Mouse (Mus musculus) midbrain, postnatal 0 days (tissue): ENCODE results near the gene Tbc1d1. TPM values are rescaled to one million over a fixed set of nuclear protein-coding genes. Genes with fewer than 3 reads are reported as not detected.

Experiments
- ATAC-seq: fragments of 200-750 bp; cut with Nextera tagmentation; 2 replicates; pipeline ENCODE4 v1.8.0; 2017; ENCODE audit warnings: moderate number of reproducible peaks, mild to moderate bottlenecking, moderate TSS enrichment, moderate library complexity; ENCODE audit not compliant: low FRiP score
- DNase-seq: peaks from one replicate; pipeline ENCODE4 v3.0.0-alpha.2; 2015; ENCODE audit warnings: low spot score
- H3K27ac ChIP-seq: fragments of 300-500 bp; sonication (generic); 2 replicates; pipeline ENCODE4 v1.5.1; 2014; ENCODE audit warnings: low read depth, mild to moderate bottlenecking, low read length, mixed read lengths
- H3K27me3 ChIP-seq: fragments of 300-500 bp; sonication (generic); 2 replicates; pipeline ENCODE4 v1.6.1; 2014; ENCODE audit warnings: low read length, control low read depth, mixed read lengths; ENCODE audit not compliant: insufficient read depth
- H3K36me3 ChIP-seq: fragments of 300-500 bp; sonication (generic); 2 replicates; pipeline ENCODE4 v1.6.1; 2014; ENCODE audit warnings: low read length, control low read depth, mixed read lengths; ENCODE audit not compliant: insufficient read depth
- H3K4me1 ChIP-seq: fragments of 300-500 bp; sonication (generic); 2 replicates; pipeline ENCODE4 v1.6.1; 2014; ENCODE audit warnings: mild to moderate bottlenecking, control low read depth, antibody characterized with exemption, low read length, mixed read lengths; ENCODE audit not compliant: insufficient read depth
- H3K4me2 ChIP-seq: fragments of 300-500 bp; sonication (generic); 2 replicates; pipeline ENCODE4 v1.6.1; 2014; ENCODE audit warnings: low read depth, mild to moderate bottlenecking, low read length, mixed read lengths; ENCODE audit not compliant: poor library complexity, severe bottlenecking
- H3K4me3 ChIP-seq: fragments of 300-500 bp; sonication (generic); 2 replicates; pipeline ENCODE4 v1.5.1; 2014; ENCODE audit warnings: low read depth, mild to moderate bottlenecking, low read length, moderate library complexity
- H3K9ac ChIP-seq: fragments of 300-500 bp; sonication (generic); replicated peaks from 2 replicates; pipeline ENCODE4 v1.6.1; 2014; ENCODE audit warnings: mild to moderate bottlenecking, low read length, moderate library complexity, mixed read lengths; ENCODE audit not compliant: poor library complexity, severe bottlenecking
- H3K9me3 ChIP-seq: fragments of 300-500 bp; sonication (generic); 2 replicates; pipeline ENCODE4 v1.6.1; 2016; ENCODE audit warnings: low read length, control low read depth
- CTCF ChIP-seq: IDR thresholded peaks from 2 replicates; pipeline ENCODE4 v1.5.1; 2016; ENCODE audit warnings: antibody characterized with exemption, mild to moderate bottlenecking
- WGBS: fragments of 180-500 bp; shearing (Covaris S2); extraction: QIAGEN DNeasy Blood & Tissue Kit; methylation state at CpG from one replicate; pipeline ENCODE4 v1.1.7; 2014; 5-methylcytosine and 5-hydroxymethylcytosine counted together
- polyA plus RNA-seq: library from polyadenylated mRNA; unstranded; fragments of >200 nt; fragmentation: Nextera tagmentation; extraction: Ambion mirVana; gene quantifications from 2 replicates; pipeline ENCODE4 v1.2.1, GENCODE M21; 2015
- total RNA-seq: library from RNA; depleted of rRNA; stranded (reverse); fragments of >200 nt; gene quantifications from 2 replicates; pipeline ENCODE4 v1.2.3, GENCODE M21; 2014

Gene Tbc1d1
- total and polyA plus RNA-seq, 2 experiments from 2014 or later, result 5.6 to 11.3 TPM

DNA sequence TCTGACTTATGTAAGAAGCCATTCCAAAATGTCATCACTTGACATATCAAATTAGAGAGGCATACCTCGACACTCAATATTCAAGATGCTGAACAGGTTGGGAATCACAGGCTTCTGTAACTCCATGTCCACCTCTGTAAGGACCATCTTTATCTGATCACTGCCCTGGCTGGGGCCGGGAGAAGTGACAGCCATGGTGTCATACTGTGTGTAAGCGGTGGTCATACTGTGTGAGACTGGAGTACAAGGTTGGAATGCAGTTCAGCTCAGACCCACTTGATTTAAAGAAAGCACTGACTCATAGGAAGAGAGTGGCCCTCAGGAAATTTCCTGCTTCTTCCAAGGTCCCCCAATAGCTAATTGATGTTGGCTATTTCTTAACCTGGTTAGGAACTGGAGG, 8.3 kb downstream of the Tbc1d1 start:
- TF ChIP-seq CTCF, result no peak
- no peak for DNase-seq
- 96% methylated on average over 3 of the region's 3 CpGs for WGBS

DNA sequence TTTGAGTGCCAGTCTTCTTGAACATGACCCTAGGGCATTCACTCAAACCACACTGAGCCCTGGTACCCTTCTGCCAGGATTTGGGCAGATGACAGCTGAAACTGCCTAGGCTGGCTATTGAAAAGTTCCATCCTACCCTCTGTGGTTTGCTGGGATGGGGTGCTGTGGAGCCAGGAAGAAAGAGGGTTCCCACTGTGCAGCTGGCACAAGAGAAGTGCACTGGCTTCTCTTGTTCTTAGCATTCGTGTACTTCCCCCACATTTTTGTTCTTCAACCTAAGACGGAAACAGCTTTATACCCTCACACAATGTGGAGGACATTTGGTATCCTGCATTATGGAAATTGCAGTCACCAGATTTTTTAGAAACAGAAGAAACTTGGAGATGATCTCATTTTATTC, 9.7 kb downstream of the Tbc1d1 start:
- H3K4me3 ChIP-seq, result no peak overlapping the region
- 0 out of 2 replicates have a peak, but pooled peaks cover 6% of the 10 kb centered on the region for H3K27me3 ChIP-seq
- WGBS, result 60% methylated on average over 2 of the region's 2 CpGs
- H3K27ac ChIP-seq, result no peak overlapping the region
- DNase-seq, result no peak
- no peaks in the 10 kb centered on the region for H3K36me3 ChIP-seq
- TF ChIP-seq CTCF, result no peak
- H3K9ac ChIP-seq, result no peak overlapping the region
- H3K9me3 ChIP-seq, result no peaks in the 10 kb centered on the region
- no peak overlapping the region for H3K4me2 ChIP-seq
- no peak for ATAC-seq
- H3K4me1 ChIP-seq, result no peaks in the 10 kb centered on the region

More for the DNA sequence above, 8.3 kb downstream of the Tbc1d1 start:
- Histone ChIP-seq H3K4me3 (no peak overlapping the region), H3K9ac (no peak overlapping the region), H3K9me3 (no peaks in the 10 kb centered on the region), H3K36me3 (no peaks in the 10 kb centered on the region), H3K4me2 (no peak overlapping the region), H3K27me3 (0 out of 2 replicates have a peak, but pooled peaks cover 6% of the 10 kb centered on the region), H3K4me1 (no peaks in the 10 kb centered on the region), H3K27ac (no peak overlapping the region)
- ATAC-seq, result no peak

DNA sequence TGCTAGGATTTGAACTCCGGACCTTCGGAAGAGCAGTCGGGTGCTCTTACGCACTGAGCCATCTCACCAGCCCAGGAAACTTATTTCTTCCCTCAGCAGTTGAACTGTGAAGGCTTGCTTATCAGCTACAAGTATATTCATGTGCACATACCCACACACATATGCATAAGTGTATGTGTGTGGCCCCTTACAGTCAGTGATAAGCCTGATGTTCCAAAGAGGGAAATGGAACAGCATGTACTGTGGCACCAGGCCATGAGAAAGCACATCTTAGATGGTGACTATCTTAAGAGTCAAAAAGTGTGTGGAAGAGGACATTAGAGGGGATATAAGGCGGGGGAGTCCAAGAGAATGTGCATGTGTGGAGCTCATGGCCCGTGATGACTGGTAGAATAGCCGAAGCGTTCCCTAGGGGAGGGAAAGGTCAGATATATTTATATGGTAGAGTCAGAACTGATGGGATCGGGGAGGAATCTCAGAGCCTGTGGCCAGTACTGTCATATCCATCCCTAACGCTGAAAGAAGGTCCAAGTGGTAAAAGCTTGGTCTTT, 13.0 kb downstream of the Tbc1d1 start:
- Histone ChIP-seq H3K4me3 (no peak overlapping the region), H3K9me3 (no peaks in the 10 kb centered on the region), H3K36me3 (no peaks in the 10 kb centered on the region), H3K4me1 (no peaks in the 10 kb centered on the region), H3K27ac (no peak overlapping the region), H3K4me2 (no peak overlapping the region), H3K9ac (no peak overlapping the region), H3K27me3 (no peaks in the 10 kb centered on the region)
- WGBS, result 95% methylated on average over 10 of the region's 10 CpGs
- ATAC-seq, result no peak
- no peak for DNase-seq
- no peak for TF ChIP-seq CTCF

DNA sequence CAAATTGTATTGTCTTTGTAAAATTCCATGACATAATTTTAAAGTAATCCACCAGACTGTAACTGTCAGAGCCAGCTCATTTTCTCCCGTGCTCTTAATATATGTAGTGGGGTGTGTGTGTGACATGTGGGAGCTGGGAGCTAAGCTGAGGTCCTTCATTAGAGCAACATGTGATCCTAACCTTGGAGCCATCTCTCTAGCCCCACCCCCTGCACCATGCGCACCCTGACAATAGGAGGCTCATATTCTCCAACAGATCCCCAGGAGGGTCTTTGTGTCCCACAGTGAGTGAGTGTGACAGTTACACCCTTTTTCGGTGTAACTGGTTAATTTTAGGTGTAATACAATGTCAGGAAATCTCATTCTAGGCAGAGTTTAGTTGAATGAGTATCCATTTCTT, 16.8 kb downstream of the Tbc1d1 start:
- H3K9me3 ChIP-seq, result no peaks in the 10 kb centered on the region
- H3K9ac ChIP-seq, result no peak overlapping the region
- no peak overlapping the region for H3K27ac ChIP-seq
- no peaks in the 10 kb centered on the region for H3K4me1 ChIP-seq
- H3K36me3 ChIP-seq, result no peaks in the 10 kb centered on the region
- no peak for TF ChIP-seq CTCF
- DNase-seq (no peak), ATAC-seq (no peak; the same call in 1 of the 2 replicates)
- H3K27me3 ChIP-seq, result no peaks in the 10 kb centered on the region
- no peak overlapping the region for H3K4me2 ChIP-seq
- no peak overlapping the region for H3K4me3 ChIP-seq
- 76% methylated on average over 3 of the region's 3 CpGs for WGBS

DNA sequence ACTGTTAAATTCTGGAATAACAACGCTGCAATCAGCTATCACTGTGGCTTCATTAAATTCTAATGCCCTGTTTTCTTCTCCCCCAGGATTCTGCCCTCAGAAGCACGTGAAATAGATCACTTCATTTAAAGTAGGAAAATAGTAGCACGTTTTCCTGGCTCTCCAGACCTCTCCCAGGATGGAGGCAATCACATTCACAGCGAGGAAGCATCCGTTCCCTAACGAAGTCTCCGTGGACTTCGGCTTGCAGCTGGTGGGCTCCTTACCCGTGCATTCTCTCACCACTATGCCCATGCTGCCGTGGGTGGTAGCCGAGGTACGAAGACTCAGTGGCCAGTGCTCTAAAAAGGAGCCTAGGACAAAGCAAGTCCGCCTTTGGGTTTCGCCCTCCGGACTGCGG, 17.2 kb downstream of the Tbc1d1 start:
- Histone ChIP-seq H3K4me1 (no peaks in the 10 kb centered on the region), H3K27ac (no peak overlapping the region), H3K27me3 (no peaks in the 10 kb centered on the region), H3K9ac (no peak overlapping the region), H3K4me3 (no peak overlapping the region), H3K4me2 (no peak overlapping the region), H3K36me3 (no peaks in the 10 kb centered on the region), H3K9me3 (no peaks in the 10 kb centered on the region)
- no peak for TF ChIP-seq CTCF
- WGBS, result 64% methylated on average over 16 of the region's 16 CpGs
- ATAC-seq (no peak), DNase-seq (peak; percentile 33)

DNA sequence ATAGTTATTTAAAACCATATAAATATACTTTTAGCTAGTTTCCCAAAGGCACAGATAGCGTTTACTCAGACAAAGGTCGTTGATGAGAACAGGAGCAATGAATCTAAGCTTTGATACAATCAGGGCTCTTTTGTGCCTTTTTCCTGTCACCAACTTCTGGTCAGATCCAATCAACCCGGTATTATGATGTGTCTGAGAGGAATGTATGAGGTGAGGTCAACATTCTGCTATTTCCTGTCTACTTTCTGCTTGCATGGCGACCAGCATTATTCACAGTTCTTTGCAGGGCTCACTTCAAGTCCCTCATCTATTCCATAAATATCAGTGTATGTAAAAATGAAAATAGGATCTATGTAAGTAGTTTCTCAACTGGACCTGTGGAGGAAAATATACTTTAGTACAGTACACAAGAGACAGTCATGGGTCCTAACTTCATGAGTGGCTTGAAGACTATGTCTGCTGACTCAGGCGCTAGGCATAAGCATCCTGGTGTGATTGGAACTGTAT, 18.4 kb downstream of the Tbc1d1 start:
- DNase-seq (no peak), ATAC-seq (no peak)
- Histone ChIP-seq H3K27me3 (no peaks in the 10 kb centered on the region), H3K4me1 (no peaks in the 10 kb centered on the region), H3K36me3 (no peaks in the 10 kb centered on the region), H3K9me3 (no peaks in the 10 kb centered on the region), H3K4me3 (no peak overlapping the region), H3K27ac (no peak overlapping the region), H3K4me2 (no peak overlapping the region), H3K9ac (no peak overlapping the region)
- TF ChIP-seq CTCF, result no peak
- WGBS, result 84% methylated on average over 5 of the region's 5 CpGs
